8 mouse cellular contexts compared by ENCODE assay signal in the genomic region with DNA sequence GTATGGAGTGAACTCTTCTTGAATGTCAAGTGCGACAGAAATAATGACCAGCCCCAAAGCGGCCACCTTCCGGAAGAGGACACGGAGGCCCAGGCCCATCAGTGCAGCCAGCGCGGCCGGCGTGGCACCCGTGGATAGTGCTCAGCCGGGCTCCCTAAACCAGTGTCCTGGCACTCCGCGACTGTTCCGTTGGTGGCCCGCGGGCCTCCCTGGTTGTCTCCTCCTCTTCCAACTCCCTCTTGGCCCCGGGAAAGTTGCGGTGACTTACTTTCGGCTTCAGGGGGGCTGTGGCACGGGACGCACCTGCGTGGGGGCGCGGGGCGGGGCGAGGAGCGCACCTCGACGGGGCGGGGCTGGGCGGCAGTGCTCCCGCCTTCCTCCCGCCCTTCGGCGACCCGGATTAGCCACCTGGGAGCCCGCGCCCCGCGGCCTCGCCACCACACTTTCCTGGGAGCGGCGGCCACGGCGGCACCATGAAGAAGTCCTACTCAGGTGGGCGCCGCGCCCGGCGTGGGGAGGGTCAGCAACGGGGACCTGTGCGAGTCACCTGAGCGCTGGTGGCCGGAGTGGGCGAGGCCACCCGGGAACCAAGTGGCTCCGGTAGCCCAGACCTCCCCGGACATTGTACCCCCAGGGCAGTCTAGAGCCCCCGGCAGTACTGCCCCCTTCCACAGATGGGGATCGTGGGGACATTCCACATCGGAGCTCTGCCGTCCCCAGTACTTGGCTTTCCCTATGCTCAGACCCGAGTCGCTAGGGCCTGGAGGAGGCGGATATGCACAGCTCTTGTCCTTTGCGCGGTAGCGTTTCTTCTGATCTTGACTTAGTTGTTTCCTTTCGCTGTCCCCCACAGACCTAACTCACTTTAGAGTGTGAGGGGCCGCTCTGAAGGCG. TPM values are rescaled to one million over a fixed set of nuclear protein-coding genes. Genes with fewer than 3 reads are reported as not detected.
DNase-seq lines count a peak whose midpoint lies in the region; ATAC-seq and TF ChIP-seq lines count a peak whose summit lies in the region.

Gene Sept9 (plus strand): TSS at position 380 of the 894 bp plus-strand sequence.

- H3K27me3 ChIP-seq in lung, embryonic 16.5 days (ENCODE audit: control insufficient read depth, insufficient read depth, low read depth, low read length), result peaks cover 10% of the 10 kb centered on the region

- ATAC-seq in erythroblast, adult 5-6 weeks (replicated peaks; ENCODE audit: low FRiP score, poor library complexity, severe bottlenecking), result no peak
- ATAC-seq in lung, embryonic 16.5 days (ENCODE audit: low read depth), result peak; percentile 74

- peak within 1 kb of the TSS; percentile 77 for H3K4me2 ChIP-seq in lung, embryonic 16.5 days (ENCODE audit: low read depth, low read length)

- under 1% methylated on average over 68 of the region's 70 CpGs for WGBS in lung, embryonic 16.5 days
- 4% methylated on average over 70 of the region's 70 CpGs for WGBS in olfactory bulb, adult 2 months

- intact Hi-C loops in heart, postnatal 25 days (cut with DNase I), result loop anchor here (10.0 kb wide), 1 partner anchor 255 kb away; no protein-coding TSS in a partner anchor

- H3K4me3 ChIP-seq in lung, embryonic 16.5 days (ENCODE audit: low read length), result peak within 1 kb of the TSS; percentile 63
- peak within 1 kb of the TSS; percentile 15 for H3K4me3 ChIP-seq in olfactory bulb, adult 2 months (ENCODE audit: insufficient read depth, low read depth, low read length)

- peak within 1 kb of the TSS; percentile 77 for H3K27ac ChIP-seq in lung, embryonic 16.5 days (ENCODE audit: low read length)
- H3K27ac ChIP-seq in olfactory bulb, adult 2 months (ENCODE audit: insufficient read depth, low read depth, low read length), result no peak within 1 kb of the TSS

- H3K4me1 ChIP-seq in lung, embryonic 16.5 days (replicated peaks; ENCODE audit: control insufficient read depth, insufficient read depth, low read length), result peaks cover 13% of the 10 kb centered on the region
- peaks cover 11% of the 10 kb centered on the region; the same call in 1 of the 2 replicates for H3K4me1 ChIP-seq in olfactory bulb, adult 2 months (ENCODE audit: control insufficient read depth, insufficient read depth, low read length)

- H3K9ac ChIP-seq in lung, embryonic 16.5 days (ENCODE audit: low read length), result peak within 1 kb of the TSS; percentile 75

- DNase-seq in left cerebral cortex, adult 18-20 months (ENCODE audit: low spot score in 2 of 2), result no peak
- DNase-seq in left cerebral cortex, adult 11 months (ENCODE audit: low spot score), result no peak
- DNase-seq in heart, postnatal 25 days (ENCODE audit: low spot score), result no peak
- peak; percentile 58 to 76 for DNase-seq in kidney, postnatal 4 days
- no peak for DNase-seq in B cell, adult 2 months

- TF ChIP-seq CTCF in olfactory bulb, adult 2 months (IDR thresholded peaks at IDR 0.05; ENCODE audit: insufficient read depth, low read depth, low read length), result no peak

- no peak for TF ChIP-seq POLR2A in olfactory bulb, adult 2 months (IDR thresholded peaks at IDR 0.05; ENCODE audit: insufficient read depth, low read depth, low read length)

- H3K36me3 ChIP-seq in lung, embryonic 16.5 days (ENCODE audit: control insufficient read depth, insufficient read depth, low read length), result no peaks in the 10 kb centered on the region

- no peaks in the 10 kb centered on the region for H3K9me3 ChIP-seq in lung, embryonic 16.5 days (ENCODE audit: control insufficient read depth, low read length)

RNA-seq across cellular contexts. Expression of gene Sept9, which starts in this region (rescaled TPM):
- 10 to 100 TPM; 82.6 to 90.6 TPM for total RNA-seq in left cerebral cortex, adult 18-20 months (2021)
- total RNA-seq in erythroblast, adult 5-6 weeks (2015; ENCODE audit: low replicate concordance), result 29.0 and 33.4 TPM in 2 replicates
- 31.9 and 35.1 TPM in 2 replicates for total RNA-seq in erythroblast, adult 5-6 weeks (2017; ENCODE audit: low replicate concordance)
- 10 to 100 TPM; 32.2 to 35.2 TPM for total RNA-seq in heart, postnatal 25 days (2021)
- 128 and 139 TPM in 2 replicates for polyA plus RNA-seq in lung, embryonic 16.5 days (2015; fragmentation: Nextera tagmentation; extraction: Ambion mirVana)
- 157 TPM in 1 of 2 replicates, not detected in the other for polyA plus RNA-seq in olfactory bulb, adult 2 months (2012; ENCODE audit: insufficient read depth, insufficient read length, low replicate concordance, missing spikeins)

Comparison
In these comparisons a context has a peak if more than half of its experiments do, and no peak if none do; other contexts are left out.
1. DNase-seq: peak in kidney, postnatal 4 days (2 of 2); none in left cerebral cortex, adult 18-20 months (0 of 2), left cerebral cortex, adult 11 months (single experiment), heart, postnatal 25 days (single experiment) and B cell, adult 2 months (0 of 2).